Mouse (Mus musculus) olfactory bulb, adult 2 months (tissue): ENCODE results near the gene Ldb3.

Source experiments
- CTCF ChIP-seq: fragments of 200-500 bp; IDR thresholded peaks from 2 replicates; pipeline ENCODE4 v1.5.1; 2012; ENCODE audit warnings: low read depth, mild to moderate bottlenecking, low read length, moderate library complexity; ENCODE audit not compliant: insufficient read depth
- POLR2A ChIP-seq: fragments of 200-500 bp; IDR thresholded peaks from 2 replicates; pipeline ENCODE4 v1.6.1; 2012; ENCODE audit warnings: mild to moderate bottlenecking, low read depth, low read length, moderate library complexity; ENCODE audit not compliant: insufficient read depth

DNA sequence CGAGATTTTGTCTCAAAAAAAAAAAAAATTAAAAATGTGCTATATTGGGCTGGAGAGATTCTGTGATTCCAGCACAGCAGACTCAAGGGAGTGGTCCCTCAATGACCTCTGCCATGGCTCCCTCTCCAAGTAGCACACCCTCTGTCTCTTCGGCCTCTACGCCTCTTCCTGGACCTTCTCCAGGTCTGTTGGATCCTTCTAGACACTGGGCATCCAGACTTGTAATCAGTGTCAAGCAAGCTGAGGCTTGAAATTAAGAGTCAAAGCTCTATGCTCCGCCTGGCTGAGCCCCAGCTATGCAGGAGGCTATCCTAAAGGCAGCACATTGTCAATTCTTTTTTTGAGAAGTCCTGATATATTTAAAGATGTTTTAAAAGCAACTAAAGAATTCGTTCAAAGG lies 54.9 kb downstream of the Ldb3 start:
- TF ChIP-seq POLR2A, result no peak
- TF ChIP-seq CTCF, result no peak
